ENCODE assay signal across 8 mouse cellular contexts in genomic region chr2:167505127-167505526, GRCm38 (mm10). TPM values are rescaled to one million over a fixed set of nuclear protein-coding genes. Genes with fewer than 3 reads are reported as not detected.
DNase-seq lines count a peak whose midpoint lies in the region; ATAC-seq and TF ChIP-seq lines count a peak whose summit lies in the region.

No protein-coding gene starts in this region.

- in situ Hi-C loops in CH12.LX (cut with MboI; ENCODE audit: low pct_ligation_motif_present, low pct_unique_long_range_greater_than_20kb, low sequenced_read_pairs) = no loop called here

- DNase-seq in cerebellum, adult 8-10 months = peak; percentile 13
- DNase-seq in cerebellum, postnatal 25 days = no peak
- peak; percentile 36 for DNase-seq in CH12.LX (ENCODE audit: extremely low read depth)
- peak; percentile 72 to 83 for DNase-seq in lung, adult 18-20 months
- DNase-seq in gastrocnemius, adult 18-20 months (ENCODE audit: low spot score) = no peak
- DNase-seq in left cerebral cortex, postnatal 4 days = no peak

- peak; percentile 52 for ATAC-seq in granulocyte monocyte progenitor cell, adult 5-6 weeks (replicated peaks; ENCODE audit: poor library complexity, severe bottlenecking)
- no peak for ATAC-seq in neural tube, embryonic 15.5 days (ENCODE audit: low FRiP score)

- H3K27ac ChIP-seq in CH12.LX (ENCODE audit: insufficient read depth, low read depth) = peak overlapping the region; percentile 4; the same call in 1 of the 2 replicates
- H3K27ac ChIP-seq in neural tube, embryonic 15.5 days (replicated peaks) = no peak overlapping the region

- peak overlapping the region in 1 of 3 experiments; percentile 0 for H3K4me3 ChIP-seq in CH12.LX (replicated peaks in 1 of 3; ENCODE audit: low read depth in 2 of 3, low read length in 2 of 3, poor library complexity in 1 of 3)
- no peak overlapping the region for H3K4me3 ChIP-seq in neural tube, embryonic 15.5 days (replicated peaks)

- no peak for TF ChIP-seq EP300 in CH12.LX (IDR thresholded peaks at IDR 0.05; ENCODE audit: low read length)

- no peak for TF ChIP-seq RAD21 in CH12.LX (IDR thresholded peaks at IDR 0.05; ENCODE audit: low read depth, low read length)

- peaks cover 25 to 47% of the 10 kb centered on the region in 2 experiments for H3K36me3 ChIP-seq in CH12.LX (replicated peaks in 1 of 2; ENCODE audit: control insufficient read depth in 1 of 2, insufficient read depth in 1 of 2, low read length in 1 of 2)
- peaks cover 28% of the 10 kb centered on the region for H3K36me3 ChIP-seq in neural tube, embryonic 15.5 days

- H3K4me1 ChIP-seq in CH12.LX (ENCODE audit: control insufficient read depth in 1 of 2, insufficient read depth in 2 of 2) = peaks cover 5 to 36% of the 10 kb centered on the region in 2 experiments
- peaks cover 42% of the 10 kb centered on the region for H3K4me1 ChIP-seq in neural tube, embryonic 15.5 days

- H3K4me2 ChIP-seq in CH12.LX (ENCODE audit: insufficient read depth, low read depth, poor library complexity, severe bottlenecking) = peak overlapping the region; percentile 68
- peak overlapping the region; percentile 89 for H3K4me2 ChIP-seq in neural tube, embryonic 15.5 days

- H3K9me3 ChIP-seq in CH12.LX (replicated peaks; ENCODE audit: low read length) = no peaks in the 10 kb centered on the region
- no peaks in the 10 kb centered on the region for H3K9me3 ChIP-seq in neural tube, embryonic 15.5 days (replicated peaks)

- dilution Hi-C loops in CH12.LX (cut with MboI; ENCODE audit: extremely low pct_ligation_motif_present, extremely low pct_unique_long_range_greater_than_20kb, low sequenced_read_pairs) = no loop called here

- intact Hi-C loops in left cerebral cortex, postnatal 4 days (cut with DNase I) = no loop called here

- peak overlapping the region; percentile 91; the same call in 1 of the 2 replicates for H3K9ac ChIP-seq in CH12.LX (ENCODE audit: insufficient read depth, low read depth)
- H3K9ac ChIP-seq in neural tube, embryonic 15.5 days (replicated peaks) = no peak overlapping the region

- WGBS in neural tube, embryonic 15.5 days = 89% methylated on average over 3 of the region's 3 CpGs

- TF ChIP-seq POLR2A in CH12.LX (IDR thresholded peaks at IDR 0.05; ENCODE audit: low read depth, low read length) = no peak

- peaks cover 52% of the 10 kb centered on the region for H3K79me2 ChIP-seq in CH12.LX (replicated peaks; ENCODE audit: control insufficient read depth, extremely low read depth, insufficient read depth, poor library complexity, severe bottlenecking)

- no peaks in the 10 kb centered on the region for H3K27me3 ChIP-seq in CH12.LX (replicated peaks)
- H3K27me3 ChIP-seq in neural tube, embryonic 15.5 days (replicated peaks) = no peaks in the 10 kb centered on the region

- no peak for TF ChIP-seq CTCF in CH12.LX (conservative IDR thresholded peaks at IDR 0.05 in 1 of 2, IDR thresholded peaks at IDR 0.05 in 1 of 2; ENCODE audit: low read depth in 2 of 2, low read length in 2 of 2)

TF ChIP-seq in CH12.LX, 34 proteins besides CTCF, POLR2A, EP300 and RAD21:
- no peak for TF ChIP-seq NRF1 (IDR thresholded peaks at IDR 0.05; ENCODE audit: low read depth, low read length)
- TF ChIP-seq MEF2A (IDR thresholded peaks at IDR 0.05; ENCODE audit: borderline replicate concordance, low read depth, low read length) = no peak
- 0 out of 2 replicates have a peak, but pooled peaks have one; percentile 27 for TF ChIP-seq ELF1 (IDR thresholded peaks at IDR 0.05; ENCODE audit: low read depth, low read length)

RNA-seq across cellular contexts. Expression of gene Spata2, which starts 12.4 kb away (rescaled TPM):
- total RNA-seq in CH12.LX (2012; rRNA removed) = 8.6 and 10.5 TPM in 2 replicates
- 7.2 and 9.1 TPM in 2 replicates for total RNA-seq in CH12.LX (2014; rRNA removed)
- 22.8 and 23.0 TPM in 2 replicates for polyA plus RNA-seq in CH12.LX (2012; ENCODE audit: insufficient read length, low read depth)
- 11.5 and 24.7 TPM in 2 replicates for total RNA-seq in granulocyte monocyte progenitor cell, adult 5-6 weeks (2014; fragmentation: Nextera tagmentation)
- 7.4 and 8.1 TPM in 2 replicates for total RNA-seq in granulocyte monocyte progenitor cell, adult 5-6 weeks (2017)
- polyA plus RNA-seq in neural tube, embryonic 15.5 days (2015; fragmentation: Nextera tagmentation; extraction: Ambion mirVana) = 27.0 and 28.6 TPM in 2 replicates
- 10 to 100 TPM; 18.4 to 19.5 TPM for total RNA-seq in gastrocnemius, adult 18-20 months (2021)
- 10 to 100 TPM; 53.5 to 58.1 TPM for total RNA-seq in left cerebral cortex, postnatal 4 days (2021)

RNA-seq across cellular contexts. Expression of gene Rnf114, which starts 12.7 kb away (rescaled TPM):
- total RNA-seq in CH12.LX (2012; rRNA removed) = 39.2 and 50.4 TPM in 2 replicates
- 45.3 and 45.6 TPM in 2 replicates for total RNA-seq in CH12.LX (2014; rRNA removed)
- polyA plus RNA-seq in CH12.LX (2012; ENCODE audit: insufficient read length, low read depth) = 37.6 and 40.8 TPM in 2 replicates
- 39.8 and 49.3 TPM in 2 replicates for total RNA-seq in granulocyte monocyte progenitor cell, adult 5-6 weeks (2014; fragmentation: Nextera tagmentation)
- 24.3 and 25.7 TPM in 2 replicates for total RNA-seq in granulocyte monocyte progenitor cell, adult 5-6 weeks (2017)
- 98.4 and 106 TPM in 2 replicates for polyA plus RNA-seq in neural tube, embryonic 15.5 days (2015; fragmentation: Nextera tagmentation; extraction: Ambion mirVana)
- 10 to 100 TPM; 37.5 to 45.6 TPM for total RNA-seq in gastrocnemius, adult 18-20 months (2021)
- total RNA-seq in left cerebral cortex, postnatal 4 days (2021) = 10 to 100 TPM; 36.6 to 40.0 TPM

RNA-seq across cellular contexts. Expression of gene Snai1, which starts 32.9 kb away (rescaled TPM):
- total RNA-seq in CH12.LX (2012; rRNA removed) (2.9 and 3.1 TPM in 2 replicates), CH12.LX (2014; rRNA removed) (1.5 and 1.6 TPM in 2 replicates)
- polyA plus RNA-seq in CH12.LX (2012; ENCODE audit: insufficient read length, low read depth) = 9.0 and 12.6 TPM in 2 replicates
- total RNA-seq in granulocyte monocyte progenitor cell, adult 5-6 weeks (2014; fragmentation: Nextera tagmentation) = not detected in 2 replicates
- total RNA-seq in granulocyte monocyte progenitor cell, adult 5-6 weeks (2017) = not detected in 2 replicates
- polyA plus RNA-seq in neural tube, embryonic 15.5 days (2015; fragmentation: Nextera tagmentation; extraction: Ambion mirVana) = 6.3 and 8.6 TPM in 2 replicates
- 1 to 10 TPM in 1 of 2 experiments, under 1 TPM in 1; 0.73 to 1.0 TPM for total RNA-seq in gastrocnemius, adult 18-20 months (2021)
- 1 to 10 TPM; 1.1 to 1.3 TPM for total RNA-seq in left cerebral cortex, postnatal 4 days (2021)

Comparison
In these comparisons a context has a peak if more than half of its experiments do, and no peak if none do; other contexts are left out.
1. DNase-seq: peak in cerebellum, adult 8-10 months (single experiment), CH12.LX (single experiment) and lung, adult 18-20 months (2 of 2); none in cerebellum, postnatal 25 days (0 of 2), gastrocnemius, adult 18-20 months (single experiment) and left cerebral cortex, postnatal 4 days (single experiment).